Mouse (Mus musculus) liver, embryonic 13.5 days (tissue): ENCODE results near the gene Map3k19. TPM values are rescaled to one million over a fixed set of nuclear protein-coding genes. Genes with fewer than 3 reads are reported as not detected.

Experiments
- ATAC-seq: fragments of 200-750 bp; cut with Nextera tagmentation; 2 replicates; pipeline ENCODE4 v1.8.0; 2017; ENCODE audit warnings: low read depth, mild to moderate bottlenecking, moderate number of reproducible peaks, moderate library complexity
- DNase-seq: peaks from one replicate; pipeline ENCODE4 v3.0.0; 2022
- H3K27ac ChIP-seq: fragments of 300-500 bp; sonication (generic); 2 replicates; pipeline ENCODE4 v1.5.1; 2015; ENCODE audit warnings: moderate library complexity, mild to moderate bottlenecking, inconsistent platforms
- H3K27me3 ChIP-seq: fragments of 300-500 bp; sonication (generic); 2 replicates; pipeline ENCODE4 v1.6.1; 2015; ENCODE audit warnings: mild to moderate bottlenecking, inconsistent platforms
- H3K36me3 ChIP-seq: fragments of 300-500 bp; sonication (generic); 2 replicates; pipeline ENCODE4 v1.6.1; 2015; ENCODE audit warnings: mild to moderate bottlenecking, inconsistent platforms
- H3K4me1 ChIP-seq: fragments of 300-500 bp; sonication (generic); replicated peaks from 2 replicates; pipeline ENCODE4 v1.6.1; 2015; ENCODE audit warnings: inconsistent platforms
- H3K4me2 ChIP-seq: fragments of 300-500 bp; sonication (generic); 2 replicates; pipeline ENCODE4 v1.6.1; 2015; ENCODE audit warnings: inconsistent platforms, mild to moderate bottlenecking, moderate library complexity
- H3K4me3 ChIP-seq: fragments of 300-500 bp; sonication (generic); replicated peaks from 2 replicates; pipeline ENCODE4 v1.5.1; 2015; ENCODE audit warnings: mild to moderate bottlenecking, inconsistent platforms
- H3K9ac ChIP-seq: fragments of 300-500 bp; sonication (generic); 2 replicates; pipeline ENCODE4 v1.6.1; 2015; ENCODE audit warnings: mild to moderate bottlenecking, inconsistent platforms
- H3K9me3 ChIP-seq: fragments of 300-500 bp; sonication (generic); replicated peaks from 2 replicates; pipeline ENCODE4 v1.6.1; 2016; ENCODE audit warnings: inconsistent platforms
- WGBS: fragments of 180-500 bp; shearing (Covaris S2); methylation state at CpG from one replicate; pipeline ENCODE4 v1.1.7; 2015; ENCODE audit not compliant: insufficient replicate concordance; 5-methylcytosine and 5-hydroxymethylcytosine counted together
- polyA plus RNA-seq: library from polyadenylated mRNA; unstranded; fragments of >200 nt; fragmentation: Nextera tagmentation; extraction: Ambion mirVana; gene quantifications from 2 replicates; pipeline ENCODE4 v1.2.1, GENCODE M21; 2015

The Map3k19 gene
- polyA plus RNA-seq, 1 experiment from 2014 or later = not detected

- no peak overlapping the region for H3K27ac ChIP-seq
- no peak overlapping the region for H3K4me2 ChIP-seq
- H3K4me3 ChIP-seq = no peak overlapping the region
- ATAC-seq = peak; percentile 81
- H3K4me1 ChIP-seq = peaks cover 5% of the 10 kb centered on the region
- no peaks in the 10 kb centered on the region for H3K27me3 ChIP-seq
- peak; percentile 17 for DNase-seq
- no peaks in the 10 kb centered on the region for H3K9me3 ChIP-seq
- no peak overlapping the region for H3K9ac ChIP-seq
- WGBS = 30% methylated on average over 5 of the region's 5 CpGs
- no peaks in the 10 kb centered on the region for H3K36me3 ChIP-seq
Observed at GRCm38 (mm10) chr1:127845472-127845871, 9.4 kb downstream of the Map3k19 start.

- Histone ChIP-seq H3K9me3 (no peaks in the 10 kb centered on the region), H3K9ac (no peak overlapping the region)
- no peak for ATAC-seq
Observed at GRCm38 (mm10) chr1:127838602-127839001, 16.2 kb downstream of the Map3k19 start.

GRCm38 (mm10) chr1:127836619-127837018 is 18.2 kb downstream of the Map3k19 start:
- no peak overlapping the region for H3K4me2 ChIP-seq
- WGBS = 24% methylated on average over 4 of the region's 4 CpGs
- H3K36me3 ChIP-seq = no peaks in the 10 kb centered on the region
- no peak overlapping the region for H3K27ac ChIP-seq
- H3K4me3 ChIP-seq = no peak overlapping the region
- DNase-seq = no peak
- H3K27me3 ChIP-seq = no peaks in the 10 kb centered on the region
- peaks cover 11% of the 10 kb centered on the region for H3K4me1 ChIP-seq
- H3K9me3 ChIP-seq = no peaks in the 10 kb centered on the region
- H3K9ac ChIP-seq = no peak overlapping the region
- no peak for ATAC-seq

More at GRCm38 (mm10) chr1:127838602-127839001, 16.2 kb downstream of the Map3k19 start:
- Histone ChIP-seq H3K36me3 (no peaks in the 10 kb centered on the region), H3K27me3 (no peaks in the 10 kb centered on the region), H3K4me3 (no peak overlapping the region), H3K4me1 (peaks cover 9% of the 10 kb centered on the region), H3K27ac (no peak overlapping the region), H3K4me2 (no peak overlapping the region)
- DNase-seq = no peak
- 45% methylated on average over 1 of the region's 1 CpGs for WGBS

- Histone ChIP-seq H3K4me1 (peaks cover 11% of the 10 kb centered on the region), H3K4me2 (no peak overlapping the region), H3K36me3 (no peaks in the 10 kb centered on the region), H3K4me3 (no peak overlapping the region), H3K9me3 (no peaks in the 10 kb centered on the region), H3K27me3 (no peaks in the 10 kb centered on the region), H3K27ac (peak overlapping the region; percentile 16; the same call in 1 of the 2 replicates), H3K9ac (no peak overlapping the region)
- 35% methylated on average over 4 of the region's 4 CpGs for WGBS
- DNase-seq (no peak), ATAC-seq (no peak)
Observed at GRCm38 (mm10) chr1:127834202-127834601, 20.6 kb downstream of the Map3k19 start.

- Histone ChIP-seq H3K4me3 (no peak overlapping the region), H3K27ac (no peak overlapping the region), H3K9ac (no peak overlapping the region), H3K4me2 (no peak overlapping the region), H3K9me3 (no peaks in the 10 kb centered on the region), H3K4me1 (peaks cover 11% of the 10 kb centered on the region), H3K27me3 (no peaks in the 10 kb centered on the region), H3K36me3 (no peaks in the 10 kb centered on the region)
- WGBS = 5% methylated on average over 2 of the region's 2 CpGs
- DNase-seq (no peak), ATAC-seq (no peak)
Observed at GRCm38 (mm10) chr1:127833714-127834113, 21.1 kb downstream of the Map3k19 start.

GRCm38 (mm10) chr1:127830215-127830921 is 24.5 kb downstream of the Map3k19 start:
- H3K27ac ChIP-seq = no peak overlapping the region
- no peaks in the 10 kb centered on the region for H3K27me3 ChIP-seq
- 45% methylated on average over 13 of the region's 13 CpGs for WGBS
- H3K4me2 ChIP-seq = no peak overlapping the region
- peaks cover 15% of the 10 kb centered on the region for H3K4me1 ChIP-seq
- no peak overlapping the region for H3K9ac ChIP-seq
- no peaks in the 10 kb centered on the region for H3K36me3 ChIP-seq
- no peak overlapping the region for H3K4me3 ChIP-seq
- no peak for ATAC-seq
- no peaks in the 10 kb centered on the region for H3K9me3 ChIP-seq
- peak; percentile 6 for DNase-seq

- Histone ChIP-seq H3K27ac (no peak overlapping the region), H3K4me1 (peaks cover 4% of the 10 kb centered on the region), H3K9me3 (no peaks in the 10 kb centered on the region), H3K9ac (no peak overlapping the region), H3K4me2 (no peak overlapping the region), H3K27me3 (no peaks in the 10 kb centered on the region), H3K36me3 (no peaks in the 10 kb centered on the region), H3K4me3 (no peak overlapping the region)
- WGBS = 12% methylated on average over 2 of the region's 2 CpGs
- peak; percentile 9 for DNase-seq
- no peak for ATAC-seq
Observed at GRCm38 (mm10) chr1:127827325-127827724, 27.5 kb downstream of the Map3k19 start.

- Histone ChIP-seq H3K4me1 (no peaks in the 10 kb centered on the region), H3K4me2 (no peak overlapping the region), H3K27me3 (no peaks in the 10 kb centered on the region), H3K27ac (no peak overlapping the region), H3K4me3 (no peak overlapping the region), H3K9me3 (no peaks in the 10 kb centered on the region), H3K36me3 (no peaks in the 10 kb centered on the region), H3K9ac (no peak overlapping the region)
- DNase-seq (no peak), ATAC-seq (no peak)
- 64% methylated on average over 6 of the region's 6 CpGs for WGBS
Observed at GRCm38 (mm10) chr1:127816381-127816780, 38.5 kb downstream of the Map3k19 start.

GRCm38 (mm10) chr1:127812929-127813328 is 41.9 kb downstream of the Map3k19 start:
- peaks cover 5% of the 10 kb centered on the region; the same call in 1 of the 2 replicates for H3K36me3 ChIP-seq

GRCm38 (mm10) chr1:127808671-127809070 is 46.2 kb downstream of the Map3k19 start:
- H3K9ac ChIP-seq = no peak overlapping the region
- DNase-seq = no peak
- no peaks in the 10 kb centered on the region for H3K9me3 ChIP-seq
- ATAC-seq = no peak
- no peak overlapping the region for H3K4me2 ChIP-seq
- H3K36me3 ChIP-seq = peaks cover 30% of the 10 kb centered on the region
- no peak overlapping the region for H3K27ac ChIP-seq
- no peaks in the 10 kb centered on the region for H3K27me3 ChIP-seq
- 93% methylated on average over 7 of the region's 7 CpGs for WGBS
- no peak overlapping the region for H3K4me3 ChIP-seq
- no peaks in the 10 kb centered on the region for H3K4me1 ChIP-seq

More at GRCm38 (mm10) chr1:127812929-127813328, 41.9 kb downstream of the Map3k19 start:
- no peaks in the 10 kb centered on the region for H3K27me3 ChIP-seq
- H3K27ac ChIP-seq = no peak overlapping the region
- no peak for ATAC-seq
- no peaks in the 10 kb centered on the region for H3K4me1 ChIP-seq
- no peak overlapping the region for H3K4me3 ChIP-seq
- 62% methylated on average over 7 of the region's 7 CpGs for WGBS
- no peak for DNase-seq
- H3K9ac ChIP-seq = no peak overlapping the region
- H3K4me2 ChIP-seq = no peak overlapping the region
- no peaks in the 10 kb centered on the region for H3K9me3 ChIP-seq

GRCm38 (mm10) chr1:127802916-127803315 is 51.9 kb downstream of the Map3k19 start:
- Histone ChIP-seq H3K9ac (no peak overlapping the region), H3K4me3 (no peak overlapping the region), H3K4me1 (no peaks in the 10 kb centered on the region), H3K9me3 (no peaks in the 10 kb centered on the region), H3K27me3 (no peaks in the 10 kb centered on the region), H3K4me2 (no peak overlapping the region), H3K36me3 (peaks cover 69% of the 10 kb centered on the region), H3K27ac (no peak overlapping the region)
- DNase-seq = no peak
- no peak for ATAC-seq
- 92% methylated on average over 8 of the region's 8 CpGs for WGBS

GRCm38 (mm10) chr1:127796752-127797151 is 58.1 kb downstream of the Map3k19 start:
- ATAC-seq = no peak
- Histone ChIP-seq H3K4me1 (no peaks in the 10 kb centered on the region), H3K27me3 (no peaks in the 10 kb centered on the region), H3K9ac (no peak overlapping the region), H3K9me3 (no peaks in the 10 kb centered on the region), H3K4me2 (no peak overlapping the region), H3K36me3 (peaks cover 54% of the 10 kb centered on the region), H3K27ac (no peak overlapping the region), H3K4me3 (no peak overlapping the region)
- no peak for DNase-seq
- 56% methylated on average over 1 of the region's 1 CpGs for WGBS
